9 mouse cellular contexts compared by ENCODE assay signal in the genomic region with DNA sequence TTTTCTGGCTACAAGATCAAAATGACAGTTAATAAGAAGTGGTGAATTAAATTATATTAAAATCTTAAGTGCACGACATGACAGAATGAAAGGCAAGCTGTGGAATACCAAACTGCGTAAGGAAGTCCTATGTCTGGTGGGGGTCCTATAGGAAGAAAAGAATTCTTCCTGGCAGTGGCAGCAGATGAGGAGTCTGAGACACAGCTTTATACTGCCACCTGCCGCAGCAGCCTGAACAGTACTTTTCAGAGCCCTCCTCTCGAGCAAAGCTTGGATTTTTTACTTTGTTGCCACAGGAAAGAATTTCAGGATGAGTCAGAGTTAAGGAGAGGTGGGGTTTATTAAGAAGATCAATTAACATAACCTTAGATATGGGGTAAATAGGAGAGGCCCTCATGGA. TPM values are rescaled to one million over a fixed set of nuclear protein-coding genes. Genes with fewer than 3 reads are reported as not detected.
DNase-seq lines count a peak whose midpoint lies in the region; ATAC-seq and TF ChIP-seq lines count a peak whose summit lies in the region.
"Had no signal": no experiment of that assay in that cellular context is flagged by ENCODE, and none has a peak within 500 bp of the region (broad histone marks: within the 10 kb centered on the region; RNA-seq: fewer than 3 reads in every experiment).

No protein-coding gene starts in this region.

- no peak for ATAC-seq in lung, postnatal 0 days

- peak; percentile 24 for DNase-seq in embryo, embryonic 10 days (ENCODE audit: low spot score)
- DNase-seq in embryo, embryonic 11 days: no peak
- DNase-seq in layer of hippocampus, postnatal 10 days (ENCODE audit: low spot score in 2 of 2): peak; percentile 7 to 33
- no peak for DNase-seq in layer of hippocampus, adult 9-10 months (ENCODE audit: low spot score)
- peak; percentile 4 for DNase-seq in R1 (ENCODE audit: low read depth, low spot score)
- peak; percentile 9 for DNase-seq in lung, postnatal 0 days (ENCODE audit: low spot score)
- DNase-seq in thymus, postnatal 25 days: no peak
- DNase-seq in left cerebral cortex, adult 8-10 months (ENCODE audit: low spot score in 2 of 2): no peak

- no peaks in the 10 kb centered on the region for H3K4me1 ChIP-seq in lung, postnatal 0 days (ENCODE audit: insufficient read depth, low read depth, low read length)
- H3K4me1 ChIP-seq: stomach, embryonic 15.5 days had no signal

- H3K9ac ChIP-seq in lung, postnatal 0 days (replicated peaks; ENCODE audit: low read depth): no peak overlapping the region
- H3K9ac ChIP-seq: stomach, embryonic 15.5 days had no signal

- 22% methylated on average over 4 of the region's 4 CpGs for WGBS in lung, postnatal 0 days

- no peak for TF ChIP-seq EP300 in lung, postnatal 0 days (IDR thresholded peaks at IDR 0.05)

- TF ChIP-seq CTCF in lung, postnatal 0 days (IDR thresholded peaks at IDR 0.05): peak; percentile 63

- no peak overlapping the region for H3K27ac ChIP-seq in lung, postnatal 0 days (ENCODE audit: low read length)
- H3K27ac ChIP-seq: stomach, embryonic 15.5 days had no signal

- H3K27me3 ChIP-seq in lung, postnatal 0 days (replicated peaks; ENCODE audit: insufficient read depth, low read length): no peaks in the 10 kb centered on the region
- H3K27me3 ChIP-seq: stomach, embryonic 15.5 days had no signal

- no peak overlapping the region for H3K4me2 ChIP-seq in lung, postnatal 0 days (replicated peaks; ENCODE audit: low read depth, low read length)
- H3K4me2 ChIP-seq: stomach, embryonic 15.5 days had no signal

- H3K4me3 ChIP-seq in lung, postnatal 0 days (ENCODE audit: low read depth, low read length): no peak overlapping the region
- H3K4me3 ChIP-seq: stomach, embryonic 15.5 days had no signal

- H3K9me3 ChIP-seq in lung, postnatal 0 days (ENCODE audit: low read length): no peaks in the 10 kb centered on the region
- H3K9me3 ChIP-seq: stomach, embryonic 15.5 days had no signal

- H3K36me3 ChIP-seq in lung, postnatal 0 days (ENCODE audit: insufficient read depth, low read length): no peaks in the 10 kb centered on the region
- H3K36me3 ChIP-seq: stomach, embryonic 15.5 days had no signal

RNA-seq across cellular contexts. Expression of gene Kctd12b, which starts 11.5 kb away (rescaled TPM):
- total RNA-seq in layer of hippocampus, postnatal 10 days (2021): 1 to 10 TPM; 6.9 to 7.2 TPM
- 8.2 and 9.7 TPM in 2 replicates for polyA plus RNA-seq in lung, postnatal 0 days (2015; fragmentation: Nextera tagmentation; extraction: Ambion mirVana)
- total RNA-seq in left cerebral cortex, adult 8-10 months (2022): 1 to 10 TPM; 2.2 to 3.0 (median 2.9) TPM

RNA-seq across cellular contexts. Expression of gene Nbdy, which starts 15.7 kb away (rescaled TPM):
- total RNA-seq in layer of hippocampus, postnatal 10 days (2021): 10 to 100 TPM; 59.7 to 67.0 TPM
- 108 and 119 TPM in 2 replicates for polyA plus RNA-seq in lung, postnatal 0 days (2015; fragmentation: Nextera tagmentation; extraction: Ambion mirVana)
- 10 to 100 TPM; 47.9 to 61.5 (median 52.7) TPM for total RNA-seq in left cerebral cortex, adult 8-10 months (2022)

Comparison
In these comparisons a context has a peak if more than half of its experiments do, and no peak if none do; other contexts are left out.
1. DNase-seq: peak in embryo, embryonic 10 days (single experiment), layer of hippocampus, postnatal 10 days (2 of 2), R1 (single experiment) and lung, postnatal 0 days (single experiment); none in embryo, embryonic 11 days (single experiment), layer of hippocampus, adult 9-10 months (single experiment), thymus, postnatal 25 days (single experiment) and left cerebral cortex, adult 8-10 months (0 of 2).